Mouse (Mus musculus): ENCODE data around the gene Gm15155. TPM values are rescaled to one million over a fixed set of nuclear protein-coding genes. Genes with fewer than 3 reads are reported as not detected.

The Gm15155 gene
- polyA plus RNA-seq, 1 experiment from 2014 or later, result not detected

- Histone ChIP-seq H3K36me3 (ENCODE audit: control insufficient read depth, insufficient read depth) (no peaks in the 10 kb centered on the region), H3K27me3 (replicated peaks; ENCODE audit: control insufficient read depth, insufficient read depth, low read length) (no peaks in the 10 kb centered on the region), H3K27ac (ENCODE audit: low read depth, low read length) (no peak overlapping the region), H3K9ac (ENCODE audit: low read depth, low read length) (no peak overlapping the region), H3K4me2 (replicated peaks; ENCODE audit: low read depth) (no peak overlapping the region), H3K4me1 (replicated peaks; ENCODE audit: control insufficient read depth, insufficient read depth, low read length) (no peaks in the 10 kb centered on the region), H3K4me3 (ENCODE audit: low read depth, low read length) (no peak overlapping the region), H3K9me3 (ENCODE audit: control insufficient read depth) (no peaks in the 10 kb centered on the region)
- WGBS, result 77% methylated on average over 2 of the region's 2 CpGs
- ATAC-seq, result no peak
- TF ChIP-seq CTCF (IDR thresholded peaks at IDR 0.05; ENCODE audit: low read depth), result no peak
These were observed 23.3 kb upstream of the Gm15155 start for GRCm38 (mm10) chrX:155601196-155601595.

- H3K27ac ChIP-seq (ENCODE audit: low read depth, low read length), result no peak overlapping the region
- peak overlapping the region; percentile 72 for H3K4me2 ChIP-seq (replicated peaks; ENCODE audit: low read depth)
- no peak for TF ChIP-seq CTCF (IDR thresholded peaks at IDR 0.05; ENCODE audit: low read depth)
- H3K9ac ChIP-seq (ENCODE audit: low read depth, low read length), result no peak overlapping the region
- 14% methylated on average over 24 of the region's 24 CpGs for WGBS
- no peaks in the 10 kb centered on the region for H3K36me3 ChIP-seq (ENCODE audit: control insufficient read depth, insufficient read depth)
- H3K4me1 ChIP-seq (replicated peaks; ENCODE audit: control insufficient read depth, insufficient read depth, low read length), result no peaks in the 10 kb centered on the region
- no peaks in the 10 kb centered on the region for H3K9me3 ChIP-seq (ENCODE audit: control insufficient read depth)
- H3K4me3 ChIP-seq (ENCODE audit: low read depth, low read length), result peak overlapping the region; percentile 41
- peaks cover 21% of the 10 kb centered on the region; the same call in 1 of the 2 replicates for H3K27me3 ChIP-seq (replicated peaks; ENCODE audit: control insufficient read depth, insufficient read depth, low read length)
- no peak for ATAC-seq
These were observed 2.0 kb upstream of the Gm15155 start for GRCm38 (mm10) chrX:155622527-155622926.

GRCm38 (mm10) chrX:155622961-155623599 lies 1.5 kb upstream of the Gm15155 start:
- no peak overlapping the region for H3K27ac ChIP-seq (ENCODE audit: low read depth, low read length)
- H3K27me3 ChIP-seq (replicated peaks; ENCODE audit: control insufficient read depth, insufficient read depth, low read length), result peaks cover 21% of the 10 kb centered on the region; the same call in 1 of the 2 replicates
- 17% methylated on average over 34 of the region's 69 CpGs for WGBS
- ATAC-seq, result no peak
- TF ChIP-seq CTCF (IDR thresholded peaks at IDR 0.05; ENCODE audit: low read depth), result no peak
- H3K4me3 ChIP-seq (ENCODE audit: low read depth, low read length), result peak overlapping the region; percentile 41
- no peaks in the 10 kb centered on the region for H3K36me3 ChIP-seq (ENCODE audit: control insufficient read depth, insufficient read depth)
- H3K4me2 ChIP-seq (replicated peaks; ENCODE audit: low read depth), result peak overlapping the region; percentile 72
- no peaks in the 10 kb centered on the region for H3K4me1 ChIP-seq (replicated peaks; ENCODE audit: control insufficient read depth, insufficient read depth, low read length)
- no peaks in the 10 kb centered on the region for H3K9me3 ChIP-seq (ENCODE audit: control insufficient read depth)
- no peak overlapping the region for H3K9ac ChIP-seq (ENCODE audit: low read depth, low read length)

- 16% methylated on average over 29 of the region's 34 CpGs for WGBS
- H3K9ac ChIP-seq (ENCODE audit: low read depth, low read length), result no peak within 1 kb of the TSS
- TF ChIP-seq CTCF (IDR thresholded peaks at IDR 0.05; ENCODE audit: low read depth), result no peak
- no peak within 1 kb of the TSS for H3K27ac ChIP-seq (ENCODE audit: low read depth, low read length)
- ATAC-seq, result no peak
- peaks cover 21% of the 10 kb centered on the region; the same call in 1 of the 2 replicates for H3K27me3 ChIP-seq (replicated peaks; ENCODE audit: control insufficient read depth, insufficient read depth, low read length)
- no peaks in the 10 kb centered on the region for H3K36me3 ChIP-seq (ENCODE audit: control insufficient read depth, insufficient read depth)
- H3K4me1 ChIP-seq (replicated peaks; ENCODE audit: control insufficient read depth, insufficient read depth, low read length), result no peaks in the 10 kb centered on the region
- H3K4me2 ChIP-seq (replicated peaks; ENCODE audit: low read depth), result peak within 1 kb of the TSS; percentile 72
- peak within 1 kb of the TSS; percentile 41 for H3K4me3 ChIP-seq (ENCODE audit: low read depth, low read length)
- no peaks in the 10 kb centered on the region for H3K9me3 ChIP-seq (ENCODE audit: control insufficient read depth)
These were observed 750 bp upstream of the Gm15155 start, which contains the start of gene Ptchd1 for GRCm38 (mm10) chrX:155623701-155624281. Ptchd1 (minus strand) TSS chrX:155623814.

- Histone ChIP-seq H3K27me3 (replicated peaks; ENCODE audit: control insufficient read depth, insufficient read depth, low read length) (peaks cover 21% of the 10 kb centered on the region; the same call in 1 of the 2 replicates), H3K4me3 (ENCODE audit: low read depth, low read length) (no peak overlapping the region), H3K27ac (ENCODE audit: low read depth, low read length) (no peak overlapping the region), H3K9me3 (ENCODE audit: control insufficient read depth) (no peaks in the 10 kb centered on the region), H3K9ac (ENCODE audit: low read depth, low read length) (no peak overlapping the region), H3K36me3 (ENCODE audit: control insufficient read depth, insufficient read depth) (no peaks in the 10 kb centered on the region), H3K4me1 (replicated peaks; ENCODE audit: control insufficient read depth, insufficient read depth, low read length) (no peaks in the 10 kb centered on the region), H3K4me2 (replicated peaks; ENCODE audit: low read depth) (peak overlapping the region; percentile 72; the same call in 1 of the 2 replicates)
- TF ChIP-seq CTCF (IDR thresholded peaks at IDR 0.05; ENCODE audit: low read depth), result no peak
- ATAC-seq, result no peak
- 17% methylated on average over 15 of the region's 15 CpGs for WGBS
These were observed 354 bp downstream of the Gm15155 start for GRCm38 (mm10) chrX:155624895-155625294.

- Histone ChIP-seq H3K9me3 (ENCODE audit: control insufficient read depth) (no peaks in the 10 kb centered on the region), H3K9ac (ENCODE audit: low read depth, low read length) (no peak overlapping the region), H3K27me3 (replicated peaks; ENCODE audit: control insufficient read depth, insufficient read depth, low read length) (peaks cover 21% of the 10 kb centered on the region; the same call in 1 of the 2 replicates), H3K36me3 (ENCODE audit: control insufficient read depth, insufficient read depth) (no peaks in the 10 kb centered on the region), H3K4me1 (replicated peaks; ENCODE audit: control insufficient read depth, insufficient read depth, low read length) (no peaks in the 10 kb centered on the region), H3K4me2 (replicated peaks; ENCODE audit: low read depth) (no peak overlapping the region), H3K4me3 (ENCODE audit: low read depth, low read length) (no peak overlapping the region), H3K27ac (ENCODE audit: low read depth, low read length) (no peak overlapping the region)
- no peak for ATAC-seq
- no peak for TF ChIP-seq CTCF (IDR thresholded peaks at IDR 0.05; ENCODE audit: low read depth)
- 11% methylated on average over 13 of the region's 13 CpGs for WGBS
These were observed 1.2 kb downstream of the Gm15155 start for GRCm38 (mm10) chrX:155625671-155626196.

Data from intestine, postnatal 0 days (tissue).